Mouse (Mus musculus) left cerebral cortex, postnatal 4 days (tissue): ENCODE results near the gene Mrpl50. TPM values are rescaled to one million over a fixed set of nuclear protein-coding genes. Genes with fewer than 3 reads are reported as not detected.
"Not testable (repeated sequence)": the region's sequence is repeated elsewhere in the genome, so short reads cannot be mapped to it uniquely, and the experiment has no call there.

ENCODE experiments used
- DNase-seq: peaks from one replicate; pipeline ENCODE4 v3.0.0-alpha.2; 2022
- intact Hi-C: fragments of 180-260 bp; cut with DNase I; formaldehyde crosslinking; loops from one replicate; pipeline ENCODE4 v1.15.1; 2025
- total RNA-seq, 2 experiments: library from RNA; stranded (reverse); gene quantifications; 2 replicates each; pipeline ENCODE4 v1.2.3; 2021

Mrpl50 gene
- total RNA-seq, 2 experiments from 2014 or later, result 40.3 to 41.0 TPM

DNA sequence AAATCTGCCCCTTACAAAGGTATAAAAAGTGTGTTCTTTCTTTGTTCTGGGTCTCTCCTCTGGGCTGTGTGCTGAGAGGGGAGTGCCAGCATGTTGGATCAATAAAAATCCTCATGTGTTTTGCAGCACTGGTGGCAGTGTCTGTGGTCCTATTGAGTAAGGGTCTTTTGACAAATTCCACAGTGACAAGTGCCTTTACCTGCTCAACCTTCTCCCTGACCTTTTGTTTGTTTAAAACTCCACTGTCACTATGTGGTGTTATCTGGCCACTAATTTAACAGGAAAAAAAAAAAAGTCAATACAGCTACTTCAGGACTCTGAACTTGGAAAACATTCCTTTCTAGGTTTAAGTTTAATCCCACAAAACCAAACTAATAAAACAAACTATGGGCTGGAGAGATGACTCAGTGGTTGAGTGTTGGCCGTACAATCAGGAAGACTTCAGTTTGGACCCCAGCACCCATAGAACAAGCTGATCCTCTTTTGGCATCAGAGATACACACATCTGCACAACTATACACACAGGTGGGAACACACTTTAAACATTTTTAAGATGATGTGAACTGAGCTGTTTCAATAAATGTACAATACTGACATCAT lies 10.6 kb downstream of the Mrpl50 start:
- DNase-seq, intact Hi-C loops: not testable (repeated sequence)

DNA sequence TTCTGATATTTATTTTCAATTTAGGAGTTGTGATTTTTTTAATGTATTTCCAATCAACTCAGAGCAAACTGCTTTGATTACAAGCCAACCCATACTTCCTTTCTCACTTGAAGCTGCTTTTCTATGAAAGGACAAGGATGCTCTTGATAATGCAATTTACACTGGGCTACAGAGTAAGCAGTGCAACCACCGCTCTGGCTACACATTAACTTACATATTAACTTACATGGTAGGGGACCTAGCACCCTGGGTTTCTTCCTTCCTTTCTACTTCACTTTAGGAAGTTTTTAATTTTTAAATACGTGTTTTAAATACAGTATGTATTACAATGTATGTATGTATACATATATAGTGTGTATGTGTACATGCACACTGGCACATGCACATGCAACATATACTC lies 11.7 kb downstream of the Mrpl50 start:
- no peak for DNase-seq
- intact Hi-C loops, result no loop called here

DNA sequence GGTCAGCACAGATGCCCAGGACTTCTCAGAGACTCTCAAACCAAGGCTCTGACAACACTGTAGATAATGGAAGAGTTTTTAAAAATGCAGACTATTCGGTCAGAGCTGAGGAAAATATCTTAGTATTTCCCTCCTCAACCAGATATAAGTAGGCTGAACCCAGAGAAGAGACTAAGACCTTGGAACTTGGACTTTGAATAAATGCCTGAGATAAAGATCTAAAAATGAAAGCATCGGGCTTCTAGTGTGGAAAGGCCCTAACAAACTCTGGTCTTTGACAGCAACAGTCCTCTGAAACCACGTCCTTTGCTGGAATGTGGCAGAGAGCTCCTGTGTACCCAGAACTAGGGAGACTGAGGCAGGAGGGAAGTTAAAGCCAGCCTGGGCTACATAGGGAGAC lies 14.5 kb downstream of the Mrpl50 start, which contains the start of gene Baat:
Gene Baat, minus strand, starts transcription at position 172 of the 400 bp plus-strand sequence.
- intact Hi-C loops, result no loop called here
- DNase-seq, result no peak

DNA sequence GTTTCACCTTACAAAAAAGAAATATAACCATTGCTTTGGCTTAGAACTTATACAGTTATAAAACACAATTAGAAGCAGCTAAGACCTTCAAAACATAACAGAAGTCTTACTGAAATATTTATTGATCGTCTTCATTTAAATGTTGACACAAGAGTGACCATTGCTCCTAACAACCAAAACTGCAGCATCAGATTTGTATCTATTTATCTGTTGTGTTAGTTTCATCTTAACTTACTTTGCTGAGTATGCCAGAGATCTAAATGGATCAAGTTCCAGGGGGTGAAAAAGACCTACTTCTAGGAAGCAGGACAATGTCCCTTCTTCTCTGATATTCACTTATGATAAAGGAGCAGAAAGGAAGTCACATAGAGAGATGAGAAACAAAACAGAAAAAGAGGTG lies 17.3 kb downstream of the Mrpl50 start:
- intact Hi-C loops, result no loop called here
- no peak for DNase-seq

DNA sequence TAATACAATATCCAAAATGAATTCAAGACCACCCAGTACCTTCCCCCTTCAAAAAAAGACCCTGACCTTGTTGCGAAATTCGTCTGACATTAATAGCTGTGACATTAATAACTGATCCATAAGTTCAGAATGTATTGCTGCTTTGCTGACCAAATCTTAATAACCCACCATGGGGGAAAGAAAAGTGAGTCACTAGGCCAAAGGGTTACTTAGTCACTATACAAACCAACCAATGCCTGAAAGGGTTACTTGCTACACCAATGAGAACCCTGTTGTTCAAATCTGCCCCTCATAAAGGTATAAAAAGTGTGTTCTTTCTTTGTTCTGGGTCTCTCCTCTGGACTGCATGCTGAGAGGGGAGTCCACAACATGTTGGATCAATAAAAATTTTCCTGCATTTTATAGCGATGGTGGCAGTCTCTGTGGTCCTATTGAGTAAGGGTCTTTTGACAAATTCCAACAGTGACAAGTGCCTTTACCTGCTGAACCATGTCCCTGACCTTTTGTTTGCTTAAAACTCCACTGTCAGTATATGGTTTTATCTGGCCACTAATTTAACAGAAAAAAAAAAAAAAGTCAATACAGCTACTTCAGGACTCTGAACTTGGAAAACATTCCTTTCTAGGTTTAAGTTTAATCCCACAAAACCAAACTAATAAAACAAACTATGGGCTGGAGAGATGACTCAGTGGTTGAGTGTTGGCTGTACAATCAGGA lies 34.8 kb downstream of the Mrpl50 start:
- intact Hi-C loops, result not testable (repeated sequence)

DNA sequence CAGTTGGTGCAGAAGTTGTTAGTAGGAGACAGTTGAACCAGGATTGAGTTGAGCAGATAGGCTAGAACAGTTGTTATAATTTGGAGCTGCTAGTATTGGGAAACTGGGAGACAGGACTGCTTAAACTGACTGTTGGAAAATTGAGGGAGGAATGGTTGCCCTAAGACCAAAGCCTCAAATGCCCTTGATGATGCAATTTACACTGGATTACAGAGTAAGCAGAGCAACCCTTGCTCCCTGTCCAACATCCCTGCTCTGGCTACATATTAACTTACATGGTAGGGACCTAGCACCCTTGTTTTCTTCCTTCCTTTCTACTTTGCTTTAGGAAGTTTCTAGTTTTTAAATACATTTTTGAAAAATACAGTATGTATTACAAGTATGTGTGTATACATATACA lies 35.5 kb downstream of the Mrpl50 start:
- intact Hi-C loops, result no loop called here
- no peak for DNase-seq

More for the DNA sequence above, 34.8 kb downstream of the Mrpl50 start:
- DNase-seq, result not testable (repeated sequence)

DNA sequence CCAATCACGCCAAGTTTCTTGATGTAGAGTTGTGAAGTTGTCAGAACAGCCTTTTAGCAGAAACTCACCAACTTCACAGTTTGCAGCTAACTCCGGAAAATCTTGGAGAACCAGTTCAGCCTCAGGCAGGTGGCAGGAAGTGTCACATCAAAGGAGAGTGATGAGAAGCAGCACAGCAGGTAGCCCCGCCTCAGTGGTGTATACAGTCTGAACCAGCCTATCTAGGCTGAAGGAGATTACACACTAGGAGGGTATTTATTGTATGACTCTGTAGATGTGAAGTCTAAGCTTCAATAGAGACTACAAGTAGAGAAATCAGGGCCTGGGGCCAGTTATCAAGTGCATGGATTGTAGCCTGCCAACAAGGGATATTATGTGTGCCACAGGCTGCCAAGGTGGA lies 40.0 kb downstream of the Mrpl50 start:
- intact Hi-C loops, result no loop called here
- no peak for DNase-seq

DNA sequence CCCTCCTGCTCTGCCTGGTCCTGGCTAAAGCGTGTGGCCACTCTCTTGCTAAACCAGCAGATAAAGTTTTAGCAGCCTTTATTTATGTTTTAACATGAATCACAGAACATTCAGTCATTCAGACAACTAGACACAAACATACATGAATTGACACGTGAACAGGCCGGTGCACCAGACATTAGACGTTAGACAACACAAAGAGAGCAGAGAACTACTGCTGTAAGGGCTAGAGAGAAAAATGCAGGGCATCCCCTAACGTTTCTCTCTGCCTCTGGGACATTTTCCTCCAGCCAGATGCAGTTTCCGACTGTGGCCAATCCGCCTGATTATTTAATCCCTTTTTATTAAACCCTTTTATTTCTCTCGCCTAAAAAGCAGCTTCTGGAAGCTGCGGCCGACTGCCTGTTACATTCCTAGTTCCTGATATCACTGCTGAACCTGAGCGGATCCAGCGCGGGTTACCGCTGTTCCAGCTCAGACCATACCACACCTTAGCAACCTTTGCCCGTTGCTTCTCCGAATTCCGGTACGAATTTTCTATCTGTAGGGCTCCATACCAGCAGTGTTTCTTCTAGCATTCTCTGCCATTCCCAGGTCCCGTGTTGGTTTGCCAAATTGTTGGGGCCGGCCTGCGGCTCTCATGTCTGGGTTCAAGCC lies 40.7 kb downstream of the Mrpl50 start:
- intact Hi-C loops, result no loop called here
- DNase-seq, result no peak

DNA sequence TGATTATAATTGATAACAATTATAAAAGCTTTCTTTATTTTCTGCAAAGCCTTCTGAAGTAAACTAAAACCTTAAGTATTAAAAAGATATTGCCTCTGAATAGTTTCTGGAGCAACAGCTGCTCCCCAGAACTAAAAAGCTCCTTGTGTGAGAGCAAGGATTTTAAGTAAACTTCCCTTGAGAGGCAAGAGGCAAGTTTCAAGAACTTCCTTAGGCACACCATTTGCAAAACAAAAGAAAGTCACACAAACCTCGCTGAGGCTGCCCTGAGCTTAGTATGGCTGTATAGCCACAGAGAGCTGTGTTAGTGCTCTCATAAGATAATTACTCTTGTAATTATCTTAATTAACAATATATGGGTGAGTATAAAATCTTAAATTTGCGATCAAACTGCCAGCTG lies 41.9 kb downstream of the Mrpl50 start:
- intact Hi-C loops, DNase-seq: not testable (repeated sequence)

DNA sequence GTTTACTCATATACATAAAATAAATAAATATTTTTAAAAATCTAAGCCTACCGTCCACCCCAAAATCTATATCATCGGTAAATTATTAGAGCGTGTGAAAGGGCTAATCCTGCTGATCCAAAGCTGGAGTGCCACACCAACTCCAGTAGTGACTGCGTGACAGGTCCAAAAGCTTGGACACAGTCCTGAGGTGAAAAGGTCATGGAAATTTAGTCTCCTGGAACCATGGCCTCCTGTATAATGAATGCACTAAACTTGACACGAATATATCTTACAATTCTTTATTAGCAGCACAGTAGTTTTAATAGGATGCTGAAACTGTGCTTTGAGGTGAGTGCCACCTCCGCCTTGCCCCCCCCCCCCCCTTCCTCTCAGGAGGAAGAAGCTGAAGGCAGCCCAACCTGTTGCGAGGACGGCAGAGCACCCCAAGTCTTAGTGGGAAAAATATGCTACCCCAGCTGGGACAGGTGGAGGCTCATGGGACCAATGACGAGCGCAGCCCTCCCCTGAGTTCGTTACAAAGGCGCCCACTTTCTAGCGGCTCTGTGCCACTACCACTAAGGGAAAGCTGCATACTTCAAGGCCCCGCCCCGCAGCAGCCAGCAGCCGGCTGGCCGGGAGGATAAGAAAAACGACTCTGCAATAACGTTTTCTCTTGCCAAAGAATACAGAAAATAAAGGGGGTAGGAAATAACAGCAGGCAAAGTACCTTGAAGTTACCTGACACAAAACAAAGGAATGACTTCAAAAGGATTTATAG lies 42.6 kb downstream of the Mrpl50 start:
- peak; percentile 6 for DNase-seq
- intact Hi-C loops, result no loop called here

DNA sequence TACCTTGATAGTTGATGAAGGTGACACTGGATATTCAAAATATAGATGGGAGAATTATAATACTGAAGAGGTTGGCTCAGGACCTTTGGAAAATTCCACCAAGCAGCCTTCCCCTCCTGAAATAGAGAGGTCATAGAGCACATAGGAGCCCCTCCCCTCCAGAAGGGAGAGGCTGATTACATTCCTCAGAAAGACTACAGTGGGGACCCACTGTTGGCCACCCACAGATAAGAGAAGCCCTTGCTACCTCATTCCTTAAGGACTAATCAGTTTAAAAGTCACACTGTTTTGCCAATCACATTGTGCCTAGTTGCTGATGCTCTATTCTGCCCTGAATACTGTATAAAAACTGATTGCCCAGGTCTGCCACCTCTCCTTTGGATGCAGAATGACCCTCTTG lies 46.3 kb downstream of the Mrpl50 start:
- no peak for DNase-seq
- intact Hi-C loops, result no loop called here

DNA sequence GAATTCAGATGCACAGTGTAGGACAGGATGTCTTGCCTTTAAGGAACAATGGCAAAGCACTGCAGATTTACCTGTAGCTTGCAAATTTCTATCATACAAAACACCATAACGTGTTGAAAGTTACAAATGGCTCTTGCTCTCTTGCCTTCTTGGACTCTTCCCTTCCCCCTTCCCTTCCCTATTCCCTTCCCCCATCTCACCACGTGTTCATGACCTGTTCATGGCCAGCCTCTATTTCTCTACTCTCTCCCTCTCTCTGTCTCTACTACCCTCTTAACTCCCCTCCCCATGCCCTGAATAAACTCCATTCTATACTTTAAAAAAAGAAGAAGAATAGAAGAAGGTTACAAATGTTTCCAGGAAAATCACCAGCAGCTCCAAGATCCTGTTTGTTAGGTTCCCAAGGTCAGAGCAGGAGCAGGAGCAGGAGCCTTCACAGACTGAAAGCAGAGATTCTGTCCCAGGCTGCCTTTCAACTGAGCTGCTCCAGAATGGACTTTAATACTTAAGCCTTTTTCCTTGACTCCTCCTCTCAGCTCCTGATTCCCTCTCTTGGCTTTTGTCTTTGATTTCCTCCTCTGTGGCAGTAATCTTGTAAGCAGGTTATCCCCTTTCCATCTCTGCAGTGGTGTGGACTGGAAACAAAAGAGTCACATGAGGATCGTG lies 47.3 kb downstream of the Mrpl50 start, which contains the start of gene Acnat1:
Gene Acnat1, minus strand, starts transcription at position 478 of the 666 bp plus-strand sequence.
- DNase-seq, result no peak
- intact Hi-C loops, result no loop called here

DNA sequence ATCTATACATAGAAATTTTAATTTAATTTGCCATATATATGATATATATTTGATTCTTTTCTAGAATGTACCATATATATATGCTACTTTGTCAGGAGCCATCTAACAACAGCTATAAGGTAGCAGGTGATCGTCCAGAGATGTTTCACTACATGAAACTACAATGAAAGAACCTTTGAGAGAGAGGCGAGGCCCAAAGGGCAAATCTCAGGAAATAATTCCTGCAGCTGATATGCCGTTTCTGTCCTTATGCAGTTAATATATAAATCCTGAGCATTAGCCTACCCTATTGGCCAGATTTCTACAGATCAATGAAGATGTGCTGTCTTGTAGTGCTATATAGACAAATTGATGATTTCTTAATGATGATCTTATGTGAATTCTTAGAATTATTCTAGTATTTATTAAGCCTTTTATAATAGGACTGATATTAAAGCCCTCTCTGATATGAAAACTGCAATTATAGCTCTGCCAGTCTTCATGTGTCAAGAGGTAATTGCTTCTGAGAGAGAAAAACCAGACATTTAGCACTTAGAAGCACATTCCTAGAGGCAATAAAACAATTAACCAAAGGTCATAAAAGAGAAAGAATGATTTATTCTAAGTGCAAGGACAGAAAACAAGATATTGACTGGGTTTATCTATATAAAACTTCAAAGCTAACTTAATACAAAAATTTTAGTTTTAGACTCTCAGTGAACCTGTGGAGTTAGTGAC lies 51.3 kb downstream of the Mrpl50 start:
- DNase-seq, result no peak
- intact Hi-C loops, result no loop called here

DNA sequence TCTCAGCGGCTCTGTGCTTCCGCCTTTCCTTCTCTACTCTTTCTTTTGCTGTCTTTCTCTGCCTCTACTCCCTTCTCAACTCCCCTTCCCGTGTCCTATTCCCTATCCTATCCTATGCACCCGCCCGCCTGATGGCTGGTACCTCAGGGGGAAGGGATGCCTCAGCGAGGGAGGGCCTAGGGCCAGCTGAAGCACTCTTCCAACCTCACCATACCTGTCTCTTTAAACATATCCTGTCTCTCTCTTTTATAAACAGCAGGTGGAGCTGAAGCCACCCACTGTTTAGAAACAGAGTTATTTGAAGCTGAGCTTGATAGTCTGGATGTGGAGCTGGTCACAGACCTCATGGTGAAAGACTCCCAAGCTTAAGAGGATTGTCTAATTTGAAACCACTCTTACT lies 53.5 kb downstream of the Mrpl50 start:
- no peak for DNase-seq
- intact Hi-C loops, result no loop called here

Other genes starting within 250 kb of the Mrpl50 start
- gene Acnat2, start 112.9 kb downstream of the Mrpl50 start, total RNA-seq, result not detected
- under 1 TPM; 0.42 to 0.68 TPM for gene Acnat1, start 47.2 kb downstream of the Mrpl50 start, total RNA-seq
- gene Baat, start 14.5 kb downstream of the Mrpl50 start, total RNA-seq, result under 1 TPM in 1 of 2 experiments, not detected in 1; 0.38 TPM
- gene Zfp189, start 83 bp upstream of the Mrpl50 start, total RNA-seq, result 1 to 10 TPM; 9.2 to 9.3 TPM
- under 1 TPM; 0.79 to 0.96 TPM for gene Aldob, start 28.5 kb upstream of the Mrpl50 start, total RNA-seq
- 10 to 100 TPM; 67.8 to 71.7 TPM for gene Tmem246, start 76.8 kb upstream of the Mrpl50 start, total RNA-seq
- 10 to 100 TPM; 84.4 to 85.8 TPM for gene Rnf20, start 110.9 kb upstream of the Mrpl50 start, total RNA-seq
- 1 to 10 TPM; 2.3 TPM for gene Ppp3r2, start 160.9 kb upstream of the Mrpl50 start, total RNA-seq